Mouse (Mus musculus) forebrain, postnatal 0 days (tissue): ENCODE measurements around the gene Gm13691. TPM values are rescaled to one million over a fixed set of nuclear protein-coding genes. Genes with fewer than 3 reads are reported as not detected.
"Not testable (repeated sequence)": the region's sequence is repeated elsewhere in the genome, so short reads cannot be mapped to it uniquely, and the experiment has no call there.

Experiments
- ATAC-seq: fragments of 200-750 bp; cut with Nextera tagmentation; 2 replicates; pipeline ENCODE4 v1.8.0; 2017; ENCODE audit warnings: mild to moderate bottlenecking, moderate library complexity
- DNase-seq: peaks from one replicate; pipeline ENCODE4 v3.0.0-alpha.2; 2015
- H3K27ac ChIP-seq: fragments of 300-500 bp; sonication (generic); 2 replicates; pipeline ENCODE4 v1.5.1; 2014; ENCODE audit warnings: low read depth, mild to moderate bottlenecking, antibody characterized with exemption, low read length, moderate library complexity, mixed read lengths
- H3K27me3 ChIP-seq: fragments of 300-500 bp; sonication (generic); 2 replicates; pipeline ENCODE4 v1.6.1; 2014; ENCODE audit warnings: mild to moderate bottlenecking, low read length, mixed read lengths; ENCODE audit not compliant: insufficient read depth
- H3K36me3 ChIP-seq: fragments of 300-500 bp; sonication (generic); 2 replicates; pipeline ENCODE4 v1.6.1; 2014; ENCODE audit warnings: mild to moderate bottlenecking, moderate library complexity; ENCODE audit not compliant: insufficient read depth
- H3K4me1 ChIP-seq: fragments of 300-500 bp; sonication (generic); 2 replicates; pipeline ENCODE4 v1.6.1; 2014; ENCODE audit warnings: antibody characterized with exemption; ENCODE audit not compliant: insufficient read depth
- H3K4me2 ChIP-seq: fragments of 300-500 bp; sonication (generic); 2 replicates; pipeline ENCODE4 v1.6.1; 2014; ENCODE audit warnings: low read depth, mild to moderate bottlenecking, moderate library complexity
- H3K4me3 ChIP-seq: fragments of 300-500 bp; sonication (generic); 2 replicates; pipeline ENCODE4 v1.5.1; 2014; ENCODE audit warnings: low read depth, low read length, mixed read lengths
- H3K9ac ChIP-seq: fragments of 300-500 bp; sonication (generic); 2 replicates; pipeline ENCODE4 v1.6.1; 2014; ENCODE audit warnings: mild to moderate bottlenecking
- H3K9me3 ChIP-seq: fragments of 300-500 bp; sonication (generic); 2 replicates; pipeline ENCODE4 v1.6.1; 2016; ENCODE audit warnings: low read length
- CTCF ChIP-seq: sonication (generic); IDR thresholded peaks from 2 replicates; pipeline ENCODE4 v1.5.1; 2016; ENCODE audit warnings: antibody characterized with exemption, control low read depth, low read depth
- WGBS: fragments of 180-500 bp; shearing (Covaris S2); extraction: QIAGEN DNeasy Blood & Tissue Kit; methylation state at CpG from one replicate; pipeline ENCODE4 v1.1.7; 2014; 5-methylcytosine and 5-hydroxymethylcytosine counted together
- polyA plus RNA-seq: library from polyadenylated mRNA; unstranded; fragments of >200 nt; fragmentation: Nextera tagmentation; extraction: Ambion mirVana; gene quantifications from 2 replicates; pipeline ENCODE4 v1.2.1, GENCODE M21; 2015
- total RNA-seq: library from RNA; depleted of rRNA; stranded (reverse); fragments of >200 nt; gene quantifications from 2 replicates; pipeline ENCODE4 v1.2.3, GENCODE M21; 2014

Gm13691 gene
- total and polyA plus RNA-seq, 2 experiments from 2014 or later: not detected

DNA sequence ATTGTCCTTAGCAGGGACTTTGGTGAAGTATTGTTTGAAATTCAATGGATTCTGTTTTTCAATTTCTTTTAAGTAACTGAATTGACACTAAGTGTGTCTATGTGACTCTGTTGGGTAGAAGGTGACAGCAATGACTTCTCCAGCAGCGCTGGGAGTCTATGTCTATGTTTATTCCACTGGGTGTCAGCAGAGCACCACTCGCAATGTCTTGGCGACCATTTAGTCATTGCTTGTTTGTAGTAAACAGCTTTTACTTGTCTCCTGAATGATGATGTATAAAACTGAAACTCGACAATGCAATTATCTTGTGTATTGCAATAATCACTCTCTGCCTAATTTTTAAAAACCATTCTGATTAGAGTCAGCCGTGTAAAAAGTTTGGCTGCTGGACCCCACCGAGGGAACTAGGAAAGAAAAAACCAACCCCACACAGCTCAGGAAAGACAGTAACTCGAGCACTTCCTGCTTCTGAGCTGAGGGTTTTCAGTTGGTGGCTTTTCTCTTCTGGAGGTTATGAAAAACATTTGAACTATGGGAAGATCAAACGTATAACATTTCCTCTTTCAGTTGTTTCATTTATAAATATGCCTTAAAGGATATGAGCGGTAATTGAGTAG is 3.4 kb downstream of the Gm13691 start:
- WGBS: 63% methylated on average over 7 of the region's 9 CpGs
- H3K4me2 ChIP-seq, DNase-seq, H3K4me1 ChIP-seq, H3K27ac ChIP-seq, H3K9ac ChIP-seq, H3K27me3 ChIP-seq, H3K4me3 ChIP-seq, H3K36me3 ChIP-seq, ATAC-seq, H3K9me3 ChIP-seq: not testable (repeated sequence)

- H3K27ac ChIP-seq, H3K4me2 ChIP-seq, DNase-seq, H3K36me3 ChIP-seq, H3K4me1 ChIP-seq, H3K27me3 ChIP-seq, H3K9me3 ChIP-seq, H3K4me3 ChIP-seq, H3K9ac ChIP-seq, ATAC-seq: not testable (repeated sequence)
- no CpG with 5 or more reads among the region's 3 CpGs for whole genome bisulfite sequencing
Observed at GRCm38 (mm10) chr2:83994526-83994925, 4.2 kb downstream of the Gm13691 start.

- TF ChIP-seq CTCF: no peak
- Histone ChIP-seq H3K36me3 (no peaks in the 10 kb centered on the region), H3K27ac (no peak overlapping the region), H3K9me3 (no peaks in the 10 kb centered on the region), H3K27me3 (no peaks in the 10 kb centered on the region), H3K4me2 (no peak overlapping the region), H3K9ac (no peak overlapping the region), H3K4me3 (no peak overlapping the region), H3K4me1 (no peaks in the 10 kb centered on the region)
- ATAC-seq (peak; percentile 45; the same call in 1 of the 2 replicates), DNase-seq (peak; percentile 18)
- 36% methylated on average over 1 of the region's 1 CpGs for WGBS
Observed at GRCm38 (mm10) chr2:84008913-84009312, 18.6 kb downstream of the Gm13691 start.

DNA sequence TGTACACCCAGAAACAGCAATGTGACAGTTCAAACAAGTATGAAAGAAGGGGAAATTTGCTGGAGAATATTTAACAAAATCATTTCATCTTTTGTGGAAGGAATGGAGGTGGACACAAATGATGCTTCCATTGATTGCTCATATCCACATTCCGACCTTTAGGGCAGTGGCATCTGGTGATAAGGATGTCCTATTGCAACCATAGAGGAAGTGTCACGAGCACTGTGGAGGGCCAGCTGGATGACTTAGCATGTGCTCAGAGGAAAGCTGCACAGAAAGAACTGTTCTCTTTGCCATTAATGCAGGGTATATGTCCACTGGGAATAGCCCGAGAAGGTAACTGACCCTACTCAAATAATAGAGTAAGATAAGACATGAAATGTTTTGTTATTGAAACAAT is 19.5 kb downstream of the Gm13691 start:
- no peak for TF ChIP-seq CTCF
- no peaks in the 10 kb centered on the region for H3K4me1 ChIP-seq
- H3K27ac ChIP-seq: no peak overlapping the region
- no peak overlapping the region for H3K4me2 ChIP-seq
- DNase-seq (no peak), ATAC-seq (no peak)
- 89% methylated on average over 3 of the region's 3 CpGs for WGBS
- no peak overlapping the region for H3K9ac ChIP-seq
- H3K4me3 ChIP-seq: no peak overlapping the region
- H3K9me3 ChIP-seq: no peaks in the 10 kb centered on the region
- no peaks in the 10 kb centered on the region for H3K27me3 ChIP-seq
- H3K36me3 ChIP-seq: no peaks in the 10 kb centered on the region

- no peak for TF ChIP-seq CTCF
- Histone ChIP-seq H3K27ac (no peak overlapping the region), H3K9me3 (no peaks in the 10 kb centered on the region), H3K36me3 (no peaks in the 10 kb centered on the region), H3K4me3 (no peak overlapping the region), H3K9ac (no peak overlapping the region), H3K27me3 (no peaks in the 10 kb centered on the region), H3K4me2 (no peak overlapping the region), H3K4me1 (no peaks in the 10 kb centered on the region)
- ATAC-seq (no peak), DNase-seq (no peak)
- 78% methylated on average over 6 of the region's 6 CpGs for WGBS
Observed at GRCm38 (mm10) chr2:84014572-84014971, 24.2 kb downstream of the Gm13691 start.

- not testable (repeated sequence) for H3K4me3 ChIP-seq, H3K27me3 ChIP-seq, H3K36me3 ChIP-seq, H3K4me2 ChIP-seq, H3K9ac ChIP-seq, ATAC-seq, DNase-seq, H3K4me1 ChIP-seq, H3K9me3 ChIP-seq, H3K27ac ChIP-seq
- WGBS: 85% methylated on average over 4 of the region's 5 CpGs
Observed at GRCm38 (mm10) chr2:84016291-84016690, 25.9 kb downstream of the Gm13691 start.

GRCm38 (mm10) chr2:84018330-84018729 is 28.0 kb downstream of the Gm13691 start:
- Histone ChIP-seq H3K4me1 (no peaks in the 10 kb centered on the region), H3K36me3 (no peaks in the 10 kb centered on the region), H3K27ac (no peak overlapping the region), H3K27me3 (no peaks in the 10 kb centered on the region), H3K4me3 (no peak overlapping the region), H3K9ac (no peak overlapping the region), H3K9me3 (no peaks in the 10 kb centered on the region), H3K4me2 (no peak overlapping the region)
- TF ChIP-seq CTCF: no peak
- 60% methylated on average over 3 of the region's 3 CpGs for WGBS
- no peak for ATAC-seq
- DNase-seq: no peak
